Mouse (Mus musculus): ENCODE results near the gene Bpifa3. TPM values are rescaled to one million over a fixed set of nuclear protein-coding genes. Genes with fewer than 3 reads are reported as not detected.
"Not testable (repeated sequence)": the region's sequence is repeated elsewhere in the genome, so short reads cannot be mapped to it uniquely, and the experiment has no call there.

Gene Bpifa3
- not detected in 2 replicates for polyA plus RNA-seq (2012; rRNA removed)

DNA sequence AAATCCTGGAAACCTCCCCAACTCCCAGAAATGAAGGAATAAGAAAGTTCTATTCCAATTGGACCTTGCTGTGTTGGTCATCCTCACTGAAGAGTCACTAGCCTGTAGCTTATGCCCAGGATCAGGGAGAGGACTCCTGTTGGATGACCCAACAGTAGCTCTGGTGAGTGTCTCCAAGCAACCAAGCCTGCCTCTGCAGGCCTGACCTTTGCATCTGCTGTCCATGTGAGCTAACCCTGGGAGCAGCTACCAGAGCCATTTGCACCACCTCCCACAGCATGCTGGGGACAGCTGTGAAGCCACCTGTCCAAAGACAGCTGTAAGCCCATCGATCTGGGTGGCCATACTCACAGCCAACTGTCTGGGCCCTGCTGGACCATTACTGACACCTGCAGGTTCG is at the start of gene Bpifa3:
Gene Bpifa3, plus strand, starts transcription at position 217 of the 400 bp plus-strand sequence.
- no peak for DNase-seq (ENCODE audit: low spot score)

DNA sequence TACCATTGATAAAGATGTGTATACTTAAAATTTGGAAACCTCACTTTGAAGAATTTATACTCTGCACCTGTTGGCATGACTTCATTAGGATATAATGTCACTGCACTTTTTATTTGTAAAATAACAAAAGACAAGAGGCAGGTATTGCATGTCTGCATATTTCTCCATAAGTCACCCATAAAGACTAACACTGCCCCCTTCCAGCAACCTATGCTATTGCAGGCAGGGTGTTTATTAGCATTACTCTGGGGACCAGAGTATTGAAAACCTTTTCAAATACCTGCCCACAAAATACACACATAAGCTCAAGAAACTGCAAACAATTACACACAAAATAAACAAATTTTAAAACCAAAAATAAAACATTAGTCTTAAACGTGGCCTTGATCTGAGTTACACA is 32.4 kb upstream of the Bpifa3 start:
- DNase-seq (ENCODE audit: low spot score): no peak

DNA sequence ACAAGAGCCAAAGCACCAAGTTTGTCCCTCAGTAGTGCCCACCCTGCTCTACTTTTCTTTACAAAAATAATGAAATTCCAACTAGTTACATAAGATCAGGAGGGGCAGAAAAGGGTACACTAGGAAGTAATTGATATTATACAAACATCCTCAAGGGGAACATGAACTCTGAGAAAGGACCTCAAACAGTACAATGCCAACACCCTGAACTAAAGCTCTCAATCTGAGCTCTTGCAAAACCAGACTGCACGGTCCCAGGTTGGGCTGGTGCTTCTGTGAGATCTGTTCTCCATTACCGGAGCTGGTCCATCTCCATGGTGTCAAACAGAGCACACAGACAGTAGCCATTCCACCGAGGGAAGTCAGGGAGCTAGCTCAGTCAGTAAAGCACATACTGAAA is 12.8 kb upstream of the Bpifa3 start:
- no peak for DNase-seq (ENCODE audit: low spot score)

DNA sequence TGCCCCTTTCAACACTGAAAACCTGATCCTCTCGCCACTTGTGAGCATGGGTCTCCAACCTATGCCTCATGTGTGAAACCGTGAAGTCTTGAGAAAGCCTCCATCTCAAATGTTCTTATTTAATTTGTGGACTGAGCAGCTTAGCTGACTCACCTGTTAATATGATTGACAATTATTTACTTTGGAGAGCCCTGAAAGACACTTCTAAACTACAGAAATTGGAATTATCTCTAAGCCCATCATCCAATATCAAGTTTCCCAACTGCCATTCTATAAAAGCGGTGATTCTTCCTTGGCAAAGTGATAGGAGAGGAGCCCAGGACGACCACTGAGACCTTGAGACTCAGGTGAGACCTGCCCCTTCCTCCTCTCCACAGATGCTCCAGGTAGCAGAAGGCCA is 12.4 kb downstream of the Bpifa3 start, which contains the start of gene Bpifa1:
Gene Bpifa1, plus strand, starts transcription at position 301 of the 400 bp plus-strand sequence.
- no peak for DNase-seq (ENCODE audit: low spot score)

DNA sequence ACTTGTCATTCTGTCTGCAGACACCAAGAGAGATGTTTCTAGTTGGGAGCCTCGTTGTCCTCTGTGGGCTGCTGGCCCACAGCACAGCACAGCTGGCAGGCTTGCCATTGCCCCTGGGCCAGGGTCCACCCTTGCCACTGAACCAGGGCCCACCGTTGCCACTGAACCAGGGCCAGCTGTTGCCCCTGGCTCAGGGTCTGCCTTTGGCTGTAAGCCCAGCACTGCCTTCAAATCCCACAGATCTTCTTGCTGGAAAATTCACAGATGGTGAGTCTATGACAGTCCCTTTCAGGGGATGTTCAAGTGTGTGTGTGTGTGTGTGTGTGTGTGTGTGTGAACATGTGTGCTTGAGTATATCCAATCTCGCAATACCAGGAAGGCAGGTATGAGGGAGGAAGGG is 13.6 kb downstream of the Bpifa3 start:
- no peak for DNase-seq (ENCODE audit: low spot score)

DNA sequence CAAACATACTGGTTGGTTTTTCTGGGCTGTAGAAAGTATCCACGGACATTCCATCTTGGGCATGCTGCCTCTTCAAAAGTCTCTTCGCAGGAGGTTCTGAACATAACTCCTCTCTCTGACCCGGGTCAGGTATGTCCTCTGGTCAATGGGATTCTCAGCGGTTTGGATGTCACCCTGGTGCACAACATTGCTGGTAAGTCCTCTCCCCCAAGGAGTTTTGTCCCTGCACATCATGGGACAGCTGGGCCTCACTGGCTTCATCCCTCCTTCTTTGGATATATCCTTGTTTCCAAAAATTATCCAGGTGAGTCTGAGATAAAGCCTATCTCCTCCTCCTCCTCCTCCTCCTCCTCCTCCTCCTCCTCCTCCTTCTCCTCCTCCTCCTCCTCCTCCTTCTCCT is 17.4 kb downstream of the Bpifa3 start:
- no peak for DNase-seq (ENCODE audit: low spot score)

DNA sequence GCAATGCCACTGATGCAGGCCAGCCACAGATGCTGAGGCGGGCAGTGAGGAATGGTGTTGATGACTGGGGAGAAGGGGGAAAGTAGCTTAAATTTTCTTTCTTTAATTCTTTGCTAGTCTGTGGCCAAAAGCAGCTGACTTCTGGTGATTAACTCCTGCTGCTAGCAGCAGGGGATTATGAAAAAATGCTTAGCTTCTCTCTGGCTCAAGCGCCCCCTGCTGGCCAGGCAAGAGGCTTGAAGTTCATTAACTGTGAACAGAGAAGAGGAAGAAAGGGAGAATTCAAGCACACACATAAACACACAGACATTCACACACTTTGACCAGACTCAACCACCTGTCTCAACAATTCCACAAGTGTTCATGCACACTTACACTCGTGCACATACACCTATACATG is 28.3 kb downstream of the Bpifa3 start:
- no peak for DNase-seq (ENCODE audit: low spot score)

DNA sequence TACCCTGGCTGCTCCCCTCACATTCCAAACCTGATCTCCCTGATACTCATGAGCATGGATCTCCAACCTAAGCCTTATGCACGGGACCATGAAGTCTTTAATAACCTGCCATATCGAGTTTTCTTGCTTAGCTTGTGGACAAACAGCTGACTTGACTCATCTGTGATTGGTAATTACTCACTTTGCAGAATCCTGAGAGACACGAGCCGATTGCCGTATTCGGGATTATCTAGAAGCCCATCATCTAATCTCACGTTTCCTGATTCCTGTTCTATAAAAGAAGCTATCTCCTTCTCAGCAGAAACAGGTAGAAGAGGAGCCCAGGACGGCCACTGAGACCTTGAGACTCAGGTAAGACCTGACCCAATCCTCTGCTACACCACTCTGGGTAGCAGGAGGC is 32.2 kb downstream of the Bpifa3 start, which contains the start of gene Bpifa5:
Gene Bpifa5, plus strand, starts transcription at position 301 of the 400 bp plus-strand sequence.
- DNase-seq (ENCODE audit: low spot score): no peak

DNA sequence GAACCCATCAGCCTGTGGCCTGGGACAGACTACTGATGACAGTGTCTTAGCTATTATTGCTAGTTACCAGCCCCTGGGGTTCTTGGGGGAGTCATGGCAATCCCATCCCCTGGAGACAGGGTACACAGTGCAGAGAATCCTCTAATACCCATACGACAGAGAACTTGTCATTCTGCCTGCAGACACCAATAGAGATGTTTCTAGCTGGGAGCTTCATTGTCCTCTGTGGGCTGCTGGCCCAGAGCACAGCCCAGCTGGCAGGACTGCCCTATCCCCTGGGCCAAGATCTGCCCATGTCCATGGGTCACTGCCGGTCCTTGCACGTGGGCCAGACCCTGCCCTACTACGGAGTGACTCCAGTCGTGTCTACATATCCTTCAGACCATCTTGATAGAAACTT is 33.2 kb downstream of the Bpifa3 start:
- DNase-seq (ENCODE audit: low spot score): no peak

DNA sequence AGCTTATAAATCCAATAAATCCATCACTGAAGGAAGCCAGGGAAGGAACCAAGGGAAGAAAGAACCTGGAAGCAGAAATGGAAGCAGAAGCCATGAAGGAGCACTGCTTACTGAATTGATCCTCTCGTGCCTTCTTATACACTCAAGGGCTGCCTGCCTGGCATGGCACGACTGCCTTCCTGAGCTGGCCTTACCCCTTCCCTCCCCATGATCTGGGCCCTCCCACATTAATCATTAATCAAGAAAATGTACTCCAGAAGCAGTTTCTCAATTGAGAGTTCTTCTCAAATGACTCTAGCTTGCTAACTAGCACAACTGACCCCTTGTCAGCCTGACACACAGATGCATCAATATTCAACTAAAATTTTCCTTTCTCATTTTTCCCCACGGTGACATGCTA is 39.0 kb downstream of the Bpifa3 start:
- DNase-seq (ENCODE audit: low spot score): no peak

DNA sequence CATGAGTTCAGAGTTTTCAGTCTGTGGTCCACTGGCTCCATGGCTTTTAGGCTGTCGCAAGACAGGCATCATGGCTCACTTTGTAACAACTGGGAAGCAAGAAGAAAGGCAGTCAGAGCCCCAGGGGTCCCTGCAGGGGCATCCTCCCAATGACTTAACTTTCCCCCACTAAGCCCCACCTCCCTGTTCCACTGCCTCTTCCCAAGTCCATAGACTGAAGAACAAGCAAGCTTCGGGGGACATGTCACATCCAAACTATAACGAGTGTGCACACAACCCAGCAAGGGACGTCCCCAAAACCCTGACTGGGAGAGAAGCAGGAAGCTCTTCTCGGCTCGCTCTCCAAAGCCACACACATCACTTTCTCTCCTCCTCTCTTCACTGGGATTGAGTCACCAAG is 41.5 kb downstream of the Bpifa3 start:
- DNase-seq (ENCODE audit: low spot score): no peak

DNA sequence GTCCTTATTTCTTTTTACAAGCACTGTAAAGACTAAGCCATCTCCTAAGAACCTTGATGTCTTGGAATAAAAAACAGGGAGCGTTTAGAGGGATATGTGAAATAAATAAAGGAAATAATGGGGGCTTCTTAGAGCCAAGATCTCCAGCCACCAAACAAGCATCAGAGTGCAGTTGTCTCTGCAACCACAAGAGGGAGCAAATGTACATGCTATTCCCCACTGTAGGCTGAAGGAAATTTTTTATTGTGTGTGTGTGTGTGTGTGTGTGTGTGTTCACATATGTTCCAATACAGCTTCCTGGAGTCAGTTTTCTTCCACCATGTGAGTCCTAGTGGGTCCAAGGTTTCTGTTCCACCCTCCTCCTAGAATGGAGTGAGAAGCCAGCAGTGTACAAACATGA is 43.2 kb downstream of the Bpifa3 start:
- no peak for DNase-seq (ENCODE audit: low spot score)

DNA sequence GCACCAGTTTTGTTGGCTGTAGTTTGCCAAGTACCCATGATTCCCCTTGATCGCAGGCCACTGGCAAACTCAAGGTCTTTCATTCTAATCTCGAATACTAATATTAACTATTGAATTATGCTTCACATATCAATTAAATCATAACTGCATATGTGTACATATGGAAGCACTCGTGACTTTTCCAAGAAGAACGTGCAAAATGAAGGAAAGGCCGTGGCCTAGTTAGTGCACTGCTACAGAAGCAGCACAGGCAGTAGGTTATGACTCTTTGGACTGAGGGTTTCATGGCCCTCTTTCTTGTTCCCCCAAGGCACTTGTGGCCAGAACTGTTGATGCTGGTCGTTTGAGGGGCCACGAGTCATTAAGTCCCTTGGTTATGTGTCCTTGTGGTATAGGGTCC is 51.8 kb downstream of the Bpifa3 start:
- DNase-seq (ENCODE audit: low spot score): not testable (repeated sequence)

DNA sequence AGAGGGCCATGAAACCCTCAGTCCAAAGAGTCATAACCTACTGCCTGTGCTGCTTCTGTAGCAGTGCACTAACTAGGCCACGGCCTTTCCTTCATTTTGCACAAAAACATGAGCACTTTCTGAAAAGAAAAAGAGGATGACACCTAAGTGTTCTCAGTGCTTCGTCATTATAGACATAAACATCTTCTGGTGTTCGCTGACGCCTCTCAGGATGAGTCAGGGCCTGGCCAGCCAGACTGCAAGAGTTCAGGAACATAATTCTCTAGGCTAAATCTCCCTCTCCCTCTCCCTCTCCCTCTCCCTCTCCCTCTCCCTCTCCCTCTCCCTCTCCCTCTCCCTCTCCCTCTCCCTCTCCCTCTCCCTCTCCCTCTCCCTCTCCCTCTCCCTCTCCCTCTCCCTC is 52.9 kb downstream of the Bpifa3 start:
- not testable (repeated sequence) for DNase-seq (ENCODE audit: low spot score)

DNA sequence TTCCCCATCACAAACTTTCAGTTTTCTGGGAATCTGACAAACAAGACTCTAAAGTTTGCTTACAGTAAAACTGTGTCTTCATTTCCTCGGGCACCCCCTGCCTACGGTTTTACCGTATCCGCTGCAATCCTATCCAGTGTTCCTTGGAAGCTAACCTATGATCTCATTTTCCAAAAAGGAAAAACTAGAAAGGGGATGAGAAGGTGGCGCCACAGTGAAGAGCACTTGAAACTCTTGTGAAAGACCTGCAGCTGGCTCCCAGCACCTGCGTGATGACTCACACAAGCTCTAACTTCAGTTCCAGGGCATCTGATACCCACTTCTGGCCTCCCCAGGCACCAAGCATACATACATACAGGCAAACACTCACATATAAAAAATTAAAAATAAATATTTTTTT is 55.2 kb downstream of the Bpifa3 start:
- DNase-seq (ENCODE audit: low spot score): no peak

DNA sequence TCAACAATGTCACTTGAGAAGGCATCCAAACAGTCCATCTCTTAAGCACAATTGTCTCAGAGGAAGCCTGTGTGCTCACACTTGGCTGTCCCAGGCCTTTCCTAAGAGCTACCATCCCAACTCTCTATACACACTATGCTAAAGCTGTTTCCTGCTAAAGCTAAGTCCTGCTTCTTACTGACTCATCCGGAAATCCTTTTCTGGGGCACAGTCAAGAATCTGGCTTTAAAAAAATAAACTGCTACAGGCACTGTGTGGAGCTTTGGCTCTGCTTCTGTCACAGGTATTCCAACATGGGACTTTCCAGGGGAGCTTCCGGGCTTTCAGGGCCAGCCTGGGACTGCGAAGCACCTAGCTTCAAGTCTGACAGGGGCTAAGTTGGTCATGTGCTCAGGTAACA is 55.6 kb downstream of the Bpifa3 start:
- no peak for DNase-seq (ENCODE audit: low spot score)

DNA sequence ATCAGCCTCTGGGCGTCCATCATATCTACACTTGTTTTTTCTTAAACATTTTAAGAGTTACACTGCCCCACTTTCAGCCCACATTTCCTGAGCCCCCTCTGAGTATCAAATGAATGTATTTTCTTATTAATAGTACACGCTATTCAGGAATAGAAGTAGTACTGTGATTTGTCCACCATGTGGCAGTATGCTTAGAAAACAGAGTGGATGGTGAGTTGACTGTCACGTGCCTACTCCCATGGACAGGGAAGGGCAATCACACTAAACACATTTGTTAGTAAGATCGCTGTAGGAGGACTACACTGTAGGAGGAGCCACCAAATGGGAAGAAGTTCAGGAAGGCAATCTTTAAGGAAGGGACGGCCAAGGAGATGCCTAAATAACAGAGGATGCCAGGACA is 57.3 kb downstream of the Bpifa3 start:
- no peak for DNase-seq (ENCODE audit: low spot score)

Other genes starting within 250 kb of the Bpifa3 start
- gene Bpifb6, start 229.9 kb upstream of the Bpifa3 start, polyA plus RNA-seq (2012; rRNA removed): 0.07 TPM in 1 of 2 replicates, not detected in the other
- not detected in 2 replicates for gene Bpifb3, start 212.1 kb upstream of the Bpifa3 start, polyA plus RNA-seq (2012; rRNA removed)
- gene Bpifb4, start 192.1 kb upstream of the Bpifa3 start, polyA plus RNA-seq (2012; rRNA removed): not detected in 2 replicates
- 0.11 TPM in 1 of 2 replicates, not detected in the other for gene Bpifa6, start 155.4 kb upstream of the Bpifa3 start, polyA plus RNA-seq (2012; rRNA removed)
- not detected in 2 replicates for gene Bpifa2, start 122.1 kb upstream of the Bpifa3 start, polyA plus RNA-seq (2012; rRNA removed)
- gene Bpifa1, start 12.5 kb downstream of the Bpifa3 start, polyA plus RNA-seq (2012; rRNA removed): not detected in 2 replicates
- not detected in 2 replicates for gene Bpifa5, start 32.3 kb downstream of the Bpifa3 start, polyA plus RNA-seq (2012; rRNA removed)
- gene Bpifb1, start 60.5 kb downstream of the Bpifa3 start, polyA plus RNA-seq (2012; rRNA removed): not detected in 2 replicates
- gene Bpifb5, start 93.4 kb downstream of the Bpifa3 start, polyA plus RNA-seq (2012; rRNA removed): 0.27 and 0.37 TPM in 2 replicates
- gene Bpifb9a, start 127.5 kb downstream of the Bpifa3 start, polyA plus RNA-seq (2012; rRNA removed): not detected in 2 replicates
- gene Bpifb9b, start 176.9 kb downstream of the Bpifa3 start, polyA plus RNA-seq (2012; rRNA removed): not detected in 2 replicates
- gene Cdk5rap1, start 242.7 kb downstream of the Bpifa3 start, polyA plus RNA-seq (2012; rRNA removed): 16.9 and 25.0 TPM in 2 replicates

Data from urinary bladder, adult 2 months (tissue).